Mouse (Mus musculus): Measurements from ENCODE around the gene Dmgdh. TPM values are rescaled to one million over a fixed set of nuclear protein-coding genes. Genes with fewer than 3 reads are reported as not detected.

Gene Dmgdh
- total RNA-seq (2021), result under 1 TPM; 0.58 to 0.87 TPM
- long read RNA-seq, partial matches to known transcripts, result 1 of 1 reads
- long read RNA-seq, other reads (novel, unspliced or antisense), result 0 of 1 reads

DNA sequence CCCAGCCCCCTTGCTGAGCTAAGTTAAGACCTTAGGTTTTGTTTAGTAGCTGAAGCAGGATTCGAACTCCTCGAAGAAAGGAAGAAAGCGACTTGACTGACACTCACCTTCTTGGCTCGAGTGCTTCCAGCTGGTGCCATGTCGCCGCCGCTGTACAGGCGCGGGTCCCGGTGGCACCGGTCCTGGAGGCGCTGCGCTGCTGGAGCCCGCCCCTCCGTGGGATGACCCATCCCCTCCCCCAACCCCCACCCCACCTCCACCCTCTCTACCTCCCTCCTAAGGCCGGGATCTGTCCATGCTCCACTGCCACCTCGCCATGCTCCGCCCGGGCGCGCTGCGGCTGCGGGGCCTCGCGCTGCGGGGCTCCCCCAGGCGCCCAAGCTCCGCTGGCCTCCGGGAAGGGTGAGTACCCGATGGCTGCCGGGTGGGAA, at the start of gene Dmgdh, which contains the start of gene Bhmt2:
Gene Dmgdh (plus strand): TSS at position 303 of the 431 bp plus-strand sequence.
Gene Bhmt2 (minus strand): TSS at position 172 of the 431 bp plus-strand sequence.
- no peak for DNase-seq (ENCODE audit: low spot score in 2 of 2)

DNA sequence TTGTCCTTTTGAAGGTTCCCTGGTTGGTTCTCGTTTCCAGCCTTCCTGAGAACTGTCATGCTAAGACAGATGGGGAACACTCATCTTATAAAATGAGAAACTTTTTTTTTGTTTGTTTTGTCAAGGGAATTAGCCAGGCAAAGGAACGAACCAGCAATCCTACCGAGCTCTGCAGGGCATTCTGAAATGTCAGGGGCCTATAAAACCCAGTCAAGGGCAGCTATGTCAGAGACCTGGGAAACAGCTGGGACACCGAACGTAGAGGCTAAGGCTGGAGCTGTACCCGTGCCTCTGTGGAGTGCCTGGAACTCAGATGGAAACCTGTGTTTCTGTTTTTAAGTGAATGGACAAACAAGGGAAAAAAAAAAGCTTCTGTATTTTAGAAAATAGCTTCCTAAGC, 45.4 kb upstream of the Dmgdh start:
- DNase-seq (ENCODE audit: low spot score in 2 of 2), result no peak

DNA sequence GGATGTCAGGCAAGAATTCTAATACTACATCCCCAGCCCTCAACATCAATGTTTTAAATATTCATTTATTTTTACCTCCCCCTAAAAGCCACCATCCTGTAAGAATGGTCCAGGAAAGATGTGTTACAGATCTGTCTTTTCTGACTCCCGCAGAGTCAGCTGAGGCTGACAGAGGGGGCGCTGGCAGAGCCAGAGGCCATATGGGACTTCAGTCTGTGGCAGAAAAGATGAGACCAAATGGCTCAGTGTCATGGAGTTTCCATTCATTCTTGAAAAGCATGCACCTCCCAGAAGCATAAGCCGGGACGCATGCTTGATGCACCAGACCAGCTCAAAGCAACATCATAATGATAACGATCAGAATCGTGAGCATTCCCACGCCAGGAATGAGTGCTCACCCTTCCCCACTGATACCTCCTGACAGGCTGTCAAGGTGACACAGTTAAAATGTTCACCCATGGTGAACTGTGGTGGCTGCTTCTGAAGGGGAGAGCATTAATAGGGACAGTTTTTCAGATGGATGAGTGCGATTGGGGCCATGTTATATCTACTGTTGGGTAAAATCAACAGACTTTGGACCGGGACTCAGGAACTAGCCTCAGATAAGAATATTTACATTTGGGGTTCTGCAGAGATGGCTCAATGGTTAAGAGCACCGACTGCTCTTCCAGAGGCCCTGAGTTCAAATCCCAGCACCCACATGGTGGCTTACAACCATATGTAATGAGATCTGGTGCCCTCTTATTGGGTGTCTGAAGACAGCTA, 43.1 kb upstream of the Dmgdh start:
- peak; percentile 31 to 47 for DNase-seq (ENCODE audit: low spot score in 2 of 2)

DNA sequence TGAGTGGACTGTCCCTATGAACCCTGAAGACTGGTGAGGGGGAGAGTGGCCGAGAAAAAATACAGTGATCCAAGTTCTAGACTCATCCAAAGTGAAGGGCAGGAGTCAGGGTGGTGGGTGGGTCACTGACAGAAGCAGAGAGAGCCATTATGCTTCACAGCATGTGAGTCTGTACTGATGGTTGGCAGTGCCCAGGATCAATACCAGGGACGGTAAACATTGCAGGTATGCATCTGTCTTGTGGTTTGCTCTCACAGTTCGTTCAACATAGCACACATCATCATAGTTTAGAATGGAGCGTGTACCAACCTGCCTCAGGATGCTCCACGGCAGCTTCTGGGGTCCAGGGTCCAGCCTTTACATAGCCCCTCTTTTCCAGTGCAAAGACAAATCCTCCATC, 41.3 kb upstream of the Dmgdh start:
- DNase-seq (ENCODE audit: low spot score in 2 of 2), result no peak

DNA sequence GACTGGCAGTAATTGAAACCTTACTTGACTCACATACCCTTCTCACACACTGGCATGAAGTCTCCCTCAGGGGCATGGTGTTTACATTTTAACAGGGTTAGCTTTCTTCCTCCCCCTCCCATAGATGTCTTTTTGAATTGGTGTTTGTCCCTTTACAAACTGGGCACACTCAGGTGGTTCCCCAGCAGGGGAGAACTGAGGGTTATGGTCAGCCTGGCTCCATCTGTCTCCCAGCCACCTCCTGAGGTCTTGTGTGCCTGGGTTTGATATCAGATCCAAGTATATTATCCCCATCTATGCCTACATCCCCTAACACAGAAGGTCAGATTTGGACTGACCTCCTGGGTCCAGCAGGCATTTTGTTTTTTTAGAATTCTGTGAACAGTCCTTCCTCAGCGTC, 37.7 kb upstream of the Dmgdh start:
- DNase-seq (ENCODE audit: low spot score in 2 of 2), result no peak

DNA sequence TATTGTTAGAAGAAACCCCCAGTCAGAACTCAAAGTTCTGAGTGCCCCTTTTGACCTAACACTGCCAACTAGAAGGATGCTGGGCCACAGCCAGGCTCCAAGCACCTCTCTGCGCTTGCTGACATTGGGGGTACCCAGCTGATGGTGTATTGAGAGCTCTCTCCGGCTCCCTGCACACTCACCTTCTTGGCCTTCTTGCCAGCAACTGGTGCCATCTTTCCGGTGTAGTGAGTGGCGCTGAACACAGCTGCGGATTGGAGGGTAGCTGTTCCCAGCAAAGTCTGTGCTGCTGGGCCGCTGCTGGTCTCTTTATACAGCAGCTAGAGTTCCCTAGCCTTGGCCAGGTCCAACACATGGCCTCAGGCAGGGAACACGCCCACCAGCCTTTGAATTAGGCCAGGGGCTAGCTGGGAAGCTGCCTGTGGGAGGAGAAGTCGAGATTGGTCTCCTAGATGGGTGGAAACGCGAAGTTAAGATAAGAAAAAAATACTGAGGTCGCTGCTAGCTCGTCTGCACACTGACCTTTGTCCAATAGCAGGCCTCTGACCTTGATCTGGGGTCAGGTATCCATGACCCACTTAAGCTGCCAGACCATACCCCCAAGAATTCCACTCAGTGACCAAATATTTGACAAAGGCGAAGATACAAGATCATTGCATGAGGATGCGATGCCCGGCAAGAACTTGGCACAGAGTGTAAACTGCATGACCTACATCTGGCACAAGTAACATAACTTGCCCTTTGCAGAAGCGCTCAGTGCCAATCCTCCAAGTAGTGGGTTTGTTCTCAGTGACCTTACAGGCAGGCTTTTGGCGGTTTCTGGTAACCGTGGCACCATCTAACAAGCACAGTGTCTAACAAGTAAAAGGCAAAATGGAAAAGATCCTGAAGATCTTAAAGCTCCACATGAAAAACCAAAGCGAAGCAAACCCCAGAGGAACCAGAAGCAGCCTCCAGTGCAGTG, 36.7 kb upstream of the Dmgdh start, which contains the start of gene Bhmt:
Gene Bhmt (minus strand): TSS at position 680 of the 964 bp plus-strand sequence.
- no peak for DNase-seq (ENCODE audit: low spot score in 2 of 2)

DNA sequence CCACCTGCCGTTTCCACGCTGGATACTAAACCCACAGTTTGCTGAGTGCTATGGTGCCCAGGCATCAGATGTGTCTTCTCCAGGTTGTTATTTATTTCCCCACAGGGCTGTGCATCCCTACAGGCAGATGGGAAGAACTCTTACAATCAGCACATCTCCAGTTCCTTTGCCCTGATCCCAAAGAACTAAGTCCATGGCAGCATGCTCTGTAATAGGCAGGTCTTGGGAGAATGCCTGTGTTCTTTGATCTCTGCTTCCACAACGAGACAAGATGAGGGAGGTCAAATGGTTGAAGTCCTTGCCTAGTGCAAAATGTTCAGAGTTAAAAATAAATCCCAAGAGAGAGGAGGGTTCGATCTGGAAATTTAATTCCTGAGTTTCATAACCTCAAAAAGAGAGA, 34.6 kb upstream of the Dmgdh start:
- no peak for DNase-seq (ENCODE audit: low spot score in 2 of 2)

DNA sequence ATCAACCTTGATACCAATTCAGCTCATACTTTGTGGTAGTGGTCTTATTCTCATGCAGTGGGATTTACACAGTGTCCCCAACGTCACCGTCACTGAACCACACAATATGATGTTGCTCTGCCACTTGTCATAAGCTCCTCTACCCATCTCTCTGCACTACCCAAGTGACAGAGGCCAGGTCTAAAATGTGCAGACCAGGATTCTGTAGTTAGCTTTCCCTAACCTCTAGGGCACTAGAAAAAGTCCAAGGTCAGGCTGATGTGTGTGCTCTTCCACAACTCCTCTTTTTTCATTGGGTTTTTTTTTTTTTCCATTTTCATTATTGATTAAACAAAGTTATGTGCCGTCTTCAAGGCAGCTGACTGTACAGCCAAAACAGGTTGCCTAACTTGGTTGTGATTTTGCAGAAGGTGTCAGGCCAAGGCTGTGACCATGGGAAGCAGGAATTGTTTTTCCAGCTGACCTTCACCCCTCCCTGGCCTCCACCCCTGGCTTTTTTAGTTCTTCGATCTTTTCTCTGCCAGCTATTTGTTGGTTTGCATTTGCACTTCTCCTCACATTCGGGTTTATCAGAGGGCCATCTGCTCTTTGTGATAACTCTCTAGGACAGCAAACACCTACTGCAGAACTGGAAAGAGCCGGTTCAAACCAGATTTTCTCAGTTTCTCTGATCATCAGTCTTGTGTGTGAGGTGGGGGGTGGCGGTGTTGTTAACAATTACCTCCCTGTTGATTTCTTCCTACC, 25.7 kb upstream of the Dmgdh start:
- DNase-seq (ENCODE audit: low spot score in 2 of 2), result no peak

DNA sequence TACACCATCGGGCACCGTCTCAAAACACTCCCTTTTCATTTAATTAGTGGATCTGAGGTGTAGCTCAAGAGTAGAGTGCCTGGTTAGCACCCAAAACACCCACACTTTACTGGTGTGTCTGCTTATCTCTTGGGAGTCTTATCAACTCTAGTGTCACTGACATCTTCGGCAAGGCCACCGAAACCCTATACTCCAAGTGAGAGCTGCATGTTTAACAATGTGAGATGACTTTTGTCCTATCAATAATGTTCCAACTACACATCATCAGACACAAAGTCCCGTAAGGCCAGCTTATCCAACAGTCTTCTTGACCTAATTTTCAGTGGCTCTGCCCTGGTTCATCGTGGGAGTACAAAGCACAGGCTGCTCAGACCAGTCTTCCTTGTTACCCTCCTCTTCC, 20.9 kb upstream of the Dmgdh start:
- no peak for DNase-seq (ENCODE audit: low spot score in 2 of 2)

DNA sequence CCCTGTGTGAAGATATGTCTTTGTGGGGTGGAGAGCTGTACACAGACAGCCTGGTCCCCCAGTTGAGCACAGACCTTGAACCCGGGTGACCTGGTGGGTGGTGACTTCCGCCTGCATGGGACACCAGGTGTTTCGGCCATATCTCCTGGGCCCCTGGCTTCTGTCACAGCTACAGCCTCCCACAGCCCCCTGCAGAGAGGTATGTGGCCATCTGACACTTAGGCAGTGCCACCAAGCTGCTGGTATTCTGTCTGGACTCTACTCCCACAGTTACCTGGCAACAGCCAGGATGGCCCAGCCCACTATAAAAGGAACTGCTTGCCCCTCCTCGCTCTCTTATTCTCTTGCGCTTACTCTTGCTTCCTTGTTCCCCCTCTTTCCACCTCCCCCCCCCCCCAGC, 16.3 kb upstream of the Dmgdh start:
- DNase-seq (ENCODE audit: low spot score in 2 of 2), result no peak

DNA sequence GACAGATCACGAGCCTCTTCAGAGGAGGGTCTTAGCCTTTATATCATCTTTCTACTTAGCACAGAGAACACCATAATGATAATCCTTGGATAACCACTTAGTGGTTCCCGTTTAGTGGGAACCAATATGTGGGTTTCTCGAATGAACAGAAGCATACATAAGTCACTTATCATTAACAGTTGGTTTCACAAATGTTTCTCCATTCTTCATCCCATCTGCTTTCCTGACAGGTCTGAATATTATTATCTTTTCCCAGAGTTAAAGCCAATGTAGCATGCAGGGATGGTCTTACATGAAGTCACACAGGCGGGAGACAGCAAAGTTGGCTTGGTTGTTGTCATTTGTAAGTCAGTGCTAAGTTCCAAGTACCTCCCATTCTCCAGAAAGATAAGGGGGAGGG, 6.6 kb upstream of the Dmgdh start:
- no peak for DNase-seq (ENCODE audit: low spot score in 2 of 2)

DNA sequence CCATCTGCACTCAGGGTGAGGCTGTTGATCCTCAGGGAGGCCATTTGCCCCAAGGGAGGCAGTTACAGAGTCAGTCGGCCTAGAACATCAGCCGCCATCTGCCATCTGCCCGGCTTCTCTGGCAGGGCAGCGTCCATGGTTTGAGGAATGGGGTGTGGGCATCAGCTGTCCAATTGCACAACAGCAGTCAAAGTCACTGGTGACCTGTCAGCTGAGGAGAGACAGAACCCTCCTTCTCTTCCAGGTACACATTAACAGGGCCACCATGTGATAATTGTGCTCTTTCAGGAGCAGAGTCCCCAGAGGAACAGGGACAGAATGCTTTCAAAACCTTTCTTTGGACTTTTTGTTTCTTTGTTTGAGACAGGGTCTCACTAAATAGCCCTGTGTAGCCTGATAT, 1.9 kb upstream of the Dmgdh start:
- DNase-seq (ENCODE audit: low spot score in 2 of 2), result no peak

DNA sequence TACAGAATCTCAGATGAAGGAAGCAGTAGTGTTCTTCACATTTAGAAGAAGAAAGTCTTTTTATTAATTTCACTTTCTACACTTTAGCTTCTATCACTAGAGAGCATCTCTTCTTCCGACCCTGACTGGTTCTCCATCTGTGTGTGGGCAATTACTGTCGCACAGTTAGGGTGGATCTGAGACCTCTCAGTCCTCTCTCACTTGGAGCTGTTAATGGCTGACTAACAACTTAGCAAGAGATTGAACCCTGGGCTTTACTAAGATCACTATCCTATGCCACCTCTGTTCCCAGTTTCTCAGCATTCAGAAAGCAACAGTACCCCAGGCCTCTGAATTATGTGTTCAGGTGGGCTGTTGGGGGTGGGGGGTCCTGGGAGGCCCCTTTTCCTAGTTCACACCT, 937 bp upstream of the Dmgdh start:
- DNase-seq (ENCODE audit: low spot score in 2 of 2), result no peak

DNA sequence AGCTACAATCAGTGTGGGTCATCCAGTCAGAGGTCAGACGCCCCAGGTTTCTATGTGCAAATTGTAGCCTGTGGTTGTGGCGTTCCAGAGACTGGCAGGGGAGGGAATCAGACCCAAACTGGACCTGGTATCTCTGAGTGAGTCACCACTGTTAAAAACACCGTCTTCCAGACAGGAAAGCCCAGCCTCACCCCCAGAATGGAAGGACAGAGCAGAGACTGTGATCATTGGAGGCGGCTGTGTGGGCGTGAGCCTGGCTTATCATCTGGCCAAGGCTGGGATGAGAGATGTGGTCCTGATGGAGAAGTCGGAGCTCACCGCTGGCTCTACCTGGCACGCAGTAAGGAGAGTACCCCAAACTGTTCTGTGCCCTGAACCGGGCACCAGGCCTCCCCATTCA, 2.6 kb downstream of the Dmgdh start:
- no peak for DNase-seq (ENCODE audit: low spot score in 2 of 2)

DNA sequence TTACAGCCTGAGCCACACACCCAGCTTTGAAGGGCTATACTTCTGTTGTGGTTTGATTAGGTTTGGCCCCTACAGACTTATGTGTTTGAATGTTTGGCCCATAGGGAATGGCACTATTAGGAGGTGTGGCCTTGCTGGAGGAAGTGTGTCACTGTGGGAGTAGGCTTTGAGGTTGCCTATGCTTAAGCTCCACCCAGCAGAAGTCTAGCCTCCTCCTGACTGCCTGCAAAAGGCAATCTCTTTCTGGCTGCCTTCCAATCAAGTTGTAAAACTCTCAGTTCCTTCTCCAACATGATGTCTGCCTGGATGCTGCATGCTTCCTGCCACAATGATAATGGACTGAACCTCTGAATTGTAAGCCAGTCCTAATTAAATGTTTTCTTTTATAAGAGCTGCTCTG, 9.1 kb downstream of the Dmgdh start:
- no peak for DNase-seq (ENCODE audit: low spot score in 2 of 2)

DNA sequence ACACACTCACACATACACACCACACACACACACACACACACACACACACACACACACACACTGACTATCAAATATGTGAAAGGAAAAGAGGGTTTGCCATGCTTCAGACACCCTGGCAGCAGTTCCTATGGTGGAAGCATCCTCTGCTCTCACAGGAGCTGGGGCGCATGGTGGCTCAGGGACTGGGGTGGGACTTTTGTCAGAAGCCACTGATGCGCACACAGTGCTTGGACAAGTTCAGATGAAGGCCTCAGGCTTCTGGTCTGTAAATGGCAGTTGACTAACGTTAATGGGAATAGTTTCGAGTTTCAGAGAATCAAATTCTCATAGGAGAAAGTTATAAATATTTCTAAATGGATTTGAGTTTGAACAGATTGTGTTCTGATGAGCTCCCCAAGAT, 11.0 kb downstream of the Dmgdh start:
- no peak for DNase-seq (ENCODE audit: low spot score in 2 of 2)

DNA sequence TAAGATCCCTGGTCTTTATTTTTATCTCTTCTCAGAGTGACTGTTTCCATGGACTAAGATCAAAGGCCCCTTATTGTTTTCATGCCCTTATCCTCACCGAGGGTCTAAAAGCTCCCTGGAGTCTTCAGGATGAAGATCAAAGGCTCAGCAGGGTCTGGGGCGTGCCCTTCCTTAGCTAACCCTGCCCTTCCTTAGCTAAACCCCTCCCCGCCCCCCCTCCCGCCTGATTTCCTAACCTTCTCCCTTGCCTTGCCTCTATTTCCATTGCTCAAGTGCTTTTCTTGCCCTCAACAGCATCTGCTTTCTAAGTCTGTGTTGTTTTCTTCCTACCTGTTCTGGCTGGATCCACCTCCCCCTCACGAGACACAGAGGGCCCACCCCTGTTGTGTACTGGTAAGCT, 13.1 kb downstream of the Dmgdh start:
- no peak for DNase-seq (ENCODE audit: low spot score in 2 of 2)

DNA sequence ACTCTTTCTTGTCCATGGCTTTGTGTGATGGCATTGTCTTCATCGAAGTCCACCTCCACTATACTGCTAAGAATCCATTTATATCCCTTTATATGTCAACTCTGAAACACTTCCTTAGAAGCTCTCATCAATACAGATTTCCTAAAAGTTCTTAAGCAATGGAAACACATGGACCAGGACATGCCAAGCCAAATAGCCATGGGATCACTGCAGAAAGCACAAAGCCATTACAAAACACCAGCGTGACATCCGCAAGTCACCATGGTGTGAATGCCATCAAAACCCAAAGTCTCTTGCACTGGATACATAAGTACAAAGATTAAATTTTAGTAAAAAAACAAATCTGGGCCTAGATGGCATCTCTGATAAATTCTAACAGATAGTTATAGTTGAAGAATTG, 15.3 kb downstream of the Dmgdh start:
- no peak for DNase-seq (ENCODE audit: low spot score in 2 of 2)

DNA sequence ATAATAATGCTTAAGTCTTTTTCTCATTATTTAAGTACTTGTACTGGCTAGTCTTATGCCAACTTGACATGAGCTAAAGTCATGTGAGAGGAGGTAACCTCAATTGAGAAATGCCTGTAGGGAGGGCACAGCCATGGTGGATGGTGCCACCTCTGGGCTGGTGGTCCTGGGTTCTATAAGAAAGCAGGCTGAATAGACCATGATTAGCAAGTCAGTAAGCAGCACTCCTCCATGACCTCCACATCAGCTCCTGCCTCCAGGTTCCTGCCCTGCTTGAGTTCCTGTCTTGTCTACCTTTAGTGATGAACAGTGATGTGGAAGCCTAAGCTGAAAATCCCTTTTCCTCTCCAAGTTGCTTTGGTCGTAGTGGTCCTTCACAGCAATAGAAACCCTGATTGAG, 16.6 kb downstream of the Dmgdh start:
- no peak for DNase-seq (ENCODE audit: low spot score in 2 of 2)

DNA sequence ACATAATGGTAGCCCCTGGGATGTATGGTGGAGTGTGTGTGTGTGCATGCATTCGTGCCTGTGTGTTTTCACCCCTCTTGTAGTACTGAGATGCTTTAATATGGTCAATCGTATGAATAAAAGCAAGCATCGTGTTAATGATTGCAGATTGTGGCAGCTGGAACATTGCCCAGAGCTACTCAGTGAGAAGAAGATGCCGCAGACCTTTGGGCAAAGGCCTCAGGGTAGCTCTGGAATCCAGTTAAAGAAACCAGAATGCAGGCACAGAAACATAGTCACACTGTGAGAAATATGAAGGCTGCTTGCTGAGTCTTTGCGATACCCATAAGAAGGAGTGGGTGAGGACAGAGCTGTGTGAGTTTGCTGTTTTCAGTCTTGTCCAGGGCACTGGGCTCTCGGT, 24.6 kb downstream of the Dmgdh start:
- DNase-seq (ENCODE audit: low spot score in 2 of 2), result no peak

DNA sequence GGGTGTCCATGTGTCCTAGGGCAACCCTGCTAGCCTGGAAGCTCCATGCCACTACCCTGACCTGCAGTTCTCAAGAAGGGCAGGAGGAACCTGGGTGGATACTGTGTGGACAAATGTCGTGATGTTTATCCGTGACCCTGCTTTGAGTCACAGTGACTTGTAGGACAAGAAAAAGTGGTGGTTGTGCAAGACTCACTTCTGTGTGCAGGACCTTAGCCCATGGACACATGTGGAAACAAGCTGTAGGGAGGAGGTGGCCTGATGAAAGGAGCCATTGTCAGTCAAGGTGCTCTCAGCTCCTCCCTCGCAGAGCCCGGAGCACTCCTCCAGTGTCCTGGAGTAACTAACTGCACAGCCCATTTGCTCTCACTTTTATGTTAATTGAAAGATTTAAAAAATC, 31.5 kb downstream of the Dmgdh start:
- DNase-seq (ENCODE audit: low spot score in 2 of 2), result no peak

All from layer of hippocampus, postnatal 10 days (tissue).